Mouse (Mus musculus): ENCODE measurements at regions not wholly inside any gene's neighbourhood (a gene's known extent, or its start where the extent isn't known, plus 50 kb on each side); places are given as distances from the start of the nearest gene placed in this dataset.

DNA sequence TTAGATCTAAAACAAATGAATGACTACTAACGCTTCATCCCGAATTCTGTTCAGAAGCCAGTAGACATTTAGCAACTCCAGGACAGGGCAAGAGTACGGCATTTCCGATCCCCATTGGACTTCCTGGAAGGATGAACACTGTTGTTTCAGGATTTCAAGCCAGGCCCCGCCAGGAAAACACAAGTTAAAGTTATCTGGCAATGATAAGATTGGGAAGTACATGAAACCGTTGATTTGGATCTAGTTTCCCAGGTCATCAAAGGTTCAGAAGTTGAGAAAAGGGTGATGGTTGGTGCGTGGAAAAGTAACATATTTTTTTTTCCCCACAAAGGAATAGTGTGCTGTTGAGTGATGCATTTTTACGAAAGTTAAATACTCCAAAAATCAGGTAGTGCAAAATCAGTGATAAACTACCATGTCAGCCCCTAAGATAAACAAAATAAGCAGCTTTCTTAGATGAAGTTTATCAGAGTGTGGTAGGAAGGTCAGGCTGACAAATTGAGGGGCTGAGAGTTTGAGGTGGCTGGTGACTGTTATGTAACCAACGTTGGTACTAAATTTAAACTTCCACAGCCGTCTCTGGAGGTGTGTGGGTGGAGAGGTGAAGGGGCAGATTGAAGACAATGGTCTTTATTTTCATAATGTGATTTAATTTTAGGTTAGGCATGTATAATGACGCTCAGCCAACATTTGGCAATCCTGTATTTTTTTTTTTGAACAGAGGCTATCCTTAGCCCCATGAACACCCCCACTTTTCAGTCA, 157.6 kb upstream of the Dph6 start:
- TF ChIP-seq CTCF (IDR thresholded peaks at IDR 0.05; ENCODE audit: borderline replicate concordance, extremely low read depth, insufficient read depth, insufficient read length) = no peak
- TF ChIP-seq POLR2A (IDR thresholded peaks at IDR 0.05; ENCODE audit: borderline replicate concordance, extremely low read depth, insufficient read depth, insufficient read length, poor library complexity, severe bottlenecking) = no peak

All from brain, embryonic 14.5 days (tissue).